Mouse (Mus musculus): ENCODE data around the gene Inmt.

- TF ChIP-seq CTCF (conservative IDR thresholded peaks at IDR 0.05; ENCODE audit: low read length) (no peak), POU5F1 (IDR thresholded peaks at IDR 0.05; ENCODE audit: borderline replicate concordance, low read length) (no peak)
Observed at GRCm38 (mm10) chr6:55123056-55123455, 51.8 kb downstream of the Inmt start.

Data from E14TG2a.4 (cell line).